Mouse (Mus musculus): ENCODE data around the gene Ydjc. TPM values are rescaled to one million over a fixed set of nuclear protein-coding genes. Genes with fewer than 3 reads are reported as not detected.

The Ydjc gene
- polyA plus RNA-seq, 1 experiment, result 5.9 TPM

- Histone ChIP-seq H3K27ac (ENCODE audit: insufficient read depth, low read length) (no peak overlapping the region), H3K4me3 (ENCODE audit: insufficient read depth, low read length) (no peak overlapping the region), H3K4me1 (ENCODE audit: control insufficient read depth, insufficient read depth, low read length) (peaks cover 4% of the 10 kb centered on the region; the same call in 1 of the 2 replicates)
- TF ChIP-seq CTCF (IDR thresholded peaks at IDR 0.05; ENCODE audit: borderline replicate concordance, insufficient read depth, low read length), result peak; percentile 76; the same call in 1 of the 2 replicates
- TF ChIP-seq POLR2A (IDR thresholded peaks at IDR 0.05; ENCODE audit: low read depth, low read length), result no peak
Measured at GRCm38 (mm10) chr16:17127292-17127691, 17.1 kb upstream of the Ydjc start.

- no peak overlapping the region for H3K27ac ChIP-seq (ENCODE audit: insufficient read depth, low read length)
- no peak for TF ChIP-seq CTCF (IDR thresholded peaks at IDR 0.05; ENCODE audit: borderline replicate concordance, insufficient read depth, low read length)
- no peak for TF ChIP-seq POLR2A (IDR thresholded peaks at IDR 0.05; ENCODE audit: low read depth, low read length)
- peak overlapping the region; percentile 86 for H3K4me3 ChIP-seq (ENCODE audit: insufficient read depth, low read length)
- peaks cover 4% of the 10 kb centered on the region; the same call in 1 of the 2 replicates for H3K4me1 ChIP-seq (ENCODE audit: control insufficient read depth, insufficient read depth, low read length)
Measured at GRCm38 (mm10) chr16:17131191-17132088, 13.0 kb upstream of the Ydjc start.

- Histone ChIP-seq H3K4me1 (ENCODE audit: control insufficient read depth, insufficient read depth, low read length) (peaks cover 4% of the 10 kb centered on the region; the same call in 1 of the 2 replicates), H3K4me3 (ENCODE audit: insufficient read depth, low read length) (peak within 1 kb of the TSS; percentile 86), H3K27ac (ENCODE audit: insufficient read depth, low read length) (no peak within 1 kb of the TSS)
- no peak for TF ChIP-seq CTCF (IDR thresholded peaks at IDR 0.05; ENCODE audit: borderline replicate concordance, insufficient read depth, low read length)
- peak; percentile 70 for TF ChIP-seq POLR2A (IDR thresholded peaks at IDR 0.05; ENCODE audit: low read depth, low read length)
Measured at GRCm38 (mm10) chr16:17132089-17132905, 12.1 kb upstream of the Ydjc start, which contains the start of gene Sdf2l1. Gene Sdf2l1 (minus strand): TSS chr16:17132383.

GRCm38 (mm10) chr16:17132906-17133200, 11.6 kb upstream of the Ydjc start:
- Histone ChIP-seq H3K27ac (ENCODE audit: insufficient read depth, low read length) (no peak overlapping the region), H3K4me3 (ENCODE audit: insufficient read depth, low read length) (peak overlapping the region; percentile 27), H3K4me1 (ENCODE audit: control insufficient read depth, insufficient read depth, low read length) (peaks cover 6% of the 10 kb centered on the region; the same call in 1 of the 2 replicates)
- no peak for TF ChIP-seq CTCF (IDR thresholded peaks at IDR 0.05; ENCODE audit: borderline replicate concordance, insufficient read depth, low read length)
- no peak for TF ChIP-seq POLR2A (IDR thresholded peaks at IDR 0.05; ENCODE audit: low read depth, low read length)

- Histone ChIP-seq H3K4me3 (ENCODE audit: insufficient read depth, low read length) (no peak overlapping the region), H3K27ac (ENCODE audit: insufficient read depth, low read length) (no peak overlapping the region), H3K4me1 (ENCODE audit: control insufficient read depth, insufficient read depth, low read length) (peaks cover 2% of the 10 kb centered on the region)
- TF ChIP-seq CTCF (IDR thresholded peaks at IDR 0.05; ENCODE audit: borderline replicate concordance, insufficient read depth, low read length), result no peak
- TF ChIP-seq POLR2A (IDR thresholded peaks at IDR 0.05; ENCODE audit: low read depth, low read length), result no peak
Measured at GRCm38 (mm10) chr16:17137355-17137754, 7.1 kb upstream of the Ydjc start.

- H3K27ac ChIP-seq (ENCODE audit: insufficient read depth, low read length), result no peak within 1 kb of the TSS
- H3K4me1 ChIP-seq (ENCODE audit: control insufficient read depth, insufficient read depth, low read length), result no peaks in the 10 kb centered on the region
- peak within 1 kb of the TSS; percentile 72 for H3K4me3 ChIP-seq (ENCODE audit: insufficient read depth, low read length)
- TF ChIP-seq CTCF (IDR thresholded peaks at IDR 0.05; ENCODE audit: borderline replicate concordance, insufficient read depth, low read length) (0 out of 2 replicates have a peak, but pooled peaks have one; percentile 13), POLR2A (IDR thresholded peaks at IDR 0.05; ENCODE audit: low read depth, low read length) (peak; percentile 60)
Measured at GRCm38 (mm10) chr16:17146772-17147235, 2.4 kb downstream of the Ydjc start, which contains the start of gene Ccdc116. Gene Ccdc116 (minus strand): TSS chr16:17147229.

- no peak for TF ChIP-seq POLR2A (IDR thresholded peaks at IDR 0.05; ENCODE audit: low read depth, low read length)
- no peak for TF ChIP-seq CTCF (IDR thresholded peaks at IDR 0.05; ENCODE audit: borderline replicate concordance, insufficient read depth, low read length)
- Histone ChIP-seq H3K27ac (ENCODE audit: insufficient read depth, low read length) (no peak overlapping the region), H3K4me1 (ENCODE audit: control insufficient read depth, insufficient read depth, low read length) (no peaks in the 10 kb centered on the region), H3K4me3 (ENCODE audit: insufficient read depth, low read length) (peak overlapping the region; percentile 72)
Measured at GRCm38 (mm10) chr16:17147391-17147929, 3.0 kb downstream of the Ydjc start.

GRCm38 (mm10) chr16:17148084-17148483, 3.7 kb downstream of the Ydjc start:
- Histone ChIP-seq H3K27ac (ENCODE audit: insufficient read depth, low read length) (no peak overlapping the region), H3K4me3 (ENCODE audit: insufficient read depth, low read length) (peak overlapping the region; percentile 72), H3K4me1 (ENCODE audit: control insufficient read depth, insufficient read depth, low read length) (no peaks in the 10 kb centered on the region)
- TF ChIP-seq CTCF (IDR thresholded peaks at IDR 0.05; ENCODE audit: borderline replicate concordance, insufficient read depth, low read length) (peak; percentile 37; the same call in 1 of the 2 replicates), POLR2A (IDR thresholded peaks at IDR 0.05; ENCODE audit: low read depth, low read length) (0 out of 2 replicates have a peak, but pooled peaks have one; percentile 30)

All from embryonic fibroblast, embryonic 13.5 days (primary cell).